Mouse (Mus musculus): Measurements from ENCODE around the gene Nme7.

Nme7 gene

GRCm38 (mm10) chr1:164457531-164458244, 153.8 kb downstream of the Nme7 start:
- in situ Hi-C loops (cut with MboI, MseI): loop anchor here (10.0 kb wide), 1 partner anchor 1247 kb away; the partner anchor contains the start of gene Rcsd1

- in situ Hi-C loops (cut with MboI, MseI): loop anchor here (10.0 kb wide), 1 partner anchor 1247 kb away; the partner anchor contains the start of gene Rcsd1
Observed at GRCm38 (mm10) chr1:164458245-164458613, 154.3 kb downstream of the Nme7 start, which contains the start of gene Atp1b1. Gene Atp1b1, minus strand, starts transcription at chr1:164458355.

- in situ Hi-C loops (cut with MboI, MseI): loop anchor here (10.0 kb wide), 1 partner anchor 1246 kb away; the partner anchor contains the start of gene Rcsd1
Observed at GRCm38 (mm10) chr1:164458621-164459051, 154.7 kb downstream of the Nme7 start.

- in situ Hi-C loops (cut with MboI, MseI): loop anchor here (10.0 kb wide), 1 partner anchor 1245 kb away; the partner anchor contains the start of gene Rcsd1
Observed at GRCm38 (mm10) chr1:164459127-164459905, 155.4 kb downstream of the Nme7 start.

- in situ Hi-C loops (cut with MboI, MseI): no loop called here
Observed at GRCm38 (mm10) chr1:164460921-164461697, 157.2 kb downstream of the Nme7 start.

- in situ Hi-C loops (cut with MboI, MseI): no loop called here
Observed at GRCm38 (mm10) chr1:164461726-164462125, 157.8 kb downstream of the Nme7 start.

GRCm38 (mm10) chr1:164467406-164467805, 163.5 kb downstream of the Nme7 start:
- in situ Hi-C loops (cut with MboI, MseI): no loop called here

GRCm38 (mm10) chr1:164468329-164468728, 164.4 kb downstream of the Nme7 start:
- in situ Hi-C loops (cut with MboI, MseI): no loop called here

- in situ Hi-C loops (cut with MboI, MseI): no loop called here
Observed at GRCm38 (mm10) chr1:164470985-164471384, 167.1 kb downstream of the Nme7 start.

GRCm38 (mm10) chr1:164471632-164472031, 167.7 kb downstream of the Nme7 start:
- in situ Hi-C loops (cut with MboI, MseI): no loop called here

- in situ Hi-C loops (cut with MboI, MseI): no loop called here
Observed at GRCm38 (mm10) chr1:164473398-164473797, 169.5 kb downstream of the Nme7 start.

GRCm38 (mm10) chr1:164474310-164474709, 170.4 kb downstream of the Nme7 start:
- in situ Hi-C loops (cut with MboI, MseI): no loop called here

- in situ Hi-C loops (cut with MboI, MseI): no loop called here
Observed at GRCm38 (mm10) chr1:164474778-164475511, 171.0 kb downstream of the Nme7 start.

- in situ Hi-C loops (cut with MboI, MseI): no loop called here
Observed at GRCm38 (mm10) chr1:164475895-164476294, 172.0 kb downstream of the Nme7 start.

GRCm38 (mm10) chr1:164480755-164481644, 177.1 kb downstream of the Nme7 start:
- in situ Hi-C loops (cut with MboI, MseI): no loop called here

GRCm38 (mm10) chr1:164481645-164482354, 177.9 kb downstream of the Nme7 start:
- in situ Hi-C loops (cut with MboI, MseI): no loop called here

- in situ Hi-C loops (cut with MboI, MseI): no loop called here
Observed at GRCm38 (mm10) chr1:164482833-164483232, 178.9 kb downstream of the Nme7 start.

GRCm38 (mm10) chr1:164483728-164484127, 179.8 kb downstream of the Nme7 start:
- in situ Hi-C loops (cut with MboI, MseI): no loop called here
